Mouse (Mus musculus) heart, postnatal 0 days (tissue): ENCODE data around the gene Cadps2.

Experiments used
- CTCF ChIP-seq: IDR thresholded peaks from 2 replicates; pipeline ENCODE4 v1.5.1; 2016; ENCODE audit warnings: antibody characterized with exemption, control low read depth, low read depth
- EP300 ChIP-seq: IDR thresholded peaks from 2 replicates; pipeline ENCODE4 v1.6.1; 2016; ENCODE audit warnings: antibody characterized with exemption, low read depth

GRCm38 (mm10) chr6:23549874-23550273, 289.3 kb downstream of the Cadps2 start:
- TF ChIP-seq EP300 = no peak
- no peak for TF ChIP-seq CTCF
